ENCODE assay signal across 1 mouse cellular context in genomic region chr2:180731984-180732383, GRCm38 (mm10).
TF ChIP-seq lines count a peak whose summit lies in the region.

No protein-coding gene starts in this region.

TF ChIP-seq in MEL, 35 proteins besides CTCF, POLR2A, EP300 and RAD21:
- TF ChIP-seq USF1 (IDR thresholded peaks at IDR 0.05; ENCODE audit: low read depth, low read length) (peak; percentile 59), KAT2A (conservative IDR thresholded peaks at IDR 0.05; ENCODE audit: low read depth, low read length) (no peak)
